Mouse (Mus musculus) MEL (cell line): ENCODE results near the gene Sipa1l2.

Source experiments
- BHLHE40 ChIP-seq: IDR thresholded peaks from 2 replicates; pipeline ENCODE4 v1.6.1; 2012; ENCODE audit warnings: low read depth, mild to moderate bottlenecking, inconsistent platforms, low read length, improper control_type of control experiment, borderline replicate concordance
- CTCF ChIP-seq, 3 experiments: IDR thresholded peaks in 2 of 3; conservative IDR thresholded peaks in 1 of 3; 2 replicates each; pipeline ENCODE4 v1.5.1; 2011 to 2012; ENCODE audit warnings: low read length in 3 of 3, low read depth in 2 of 3, mild to moderate bottlenecking in 2 of 3, improper control_type of control experiment in 1 of 3, inconsistent platforms in 1 of 3, mixed read lengths in 1 of 3, moderate library complexity in 1 of 3; ENCODE audit not compliant: control insufficient read depth in 1 of 3, insufficient read depth in 1 of 3, poor library complexity in 1 of 3, severe bottlenecking in 1 of 3
- GABPA ChIP-seq: IDR thresholded peaks from 2 replicates; pipeline ENCODE4 v1.6.1; 2012; ENCODE audit warnings: low read depth, mild to moderate bottlenecking, inconsistent platforms, low read length, improper control_type of control experiment, moderate library complexity
- HCFC1 ChIP-seq: IDR thresholded peaks from 2 replicates; pipeline ENCODE4 v1.6.1; 2012; ENCODE audit warnings: low read depth, mild to moderate bottlenecking, inconsistent platforms, low read length, improper control_type of control experiment, moderate library complexity
- MXI1 ChIP-seq: IDR thresholded peaks from 2 replicates; pipeline ENCODE4 v1.6.1; 2011; ENCODE audit warnings: mild to moderate bottlenecking, low read depth, low read length, improper control_type of control experiment
- SIN3A ChIP-seq: IDR thresholded peaks from 2 replicates; pipeline ENCODE4 v1.6.1; 2012; ENCODE audit warnings: low read length, improper control_type of control experiment, inconsistent platforms
- TAL1 ChIP-seq: IDR thresholded peaks from 2 replicates; pipeline ENCODE4 v1.6.1; 2012; ENCODE audit warnings: mild to moderate bottlenecking, inconsistent platforms, low read length, moderate library complexity, mixed read lengths
- TCF12 ChIP-seq: IDR thresholded peaks from 2 replicates; pipeline ENCODE4 v1.6.1; 2014; ENCODE audit warnings: low read depth, mild to moderate bottlenecking, inconsistent platforms, low read length, improper control_type of control experiment, moderate library complexity

DNA sequence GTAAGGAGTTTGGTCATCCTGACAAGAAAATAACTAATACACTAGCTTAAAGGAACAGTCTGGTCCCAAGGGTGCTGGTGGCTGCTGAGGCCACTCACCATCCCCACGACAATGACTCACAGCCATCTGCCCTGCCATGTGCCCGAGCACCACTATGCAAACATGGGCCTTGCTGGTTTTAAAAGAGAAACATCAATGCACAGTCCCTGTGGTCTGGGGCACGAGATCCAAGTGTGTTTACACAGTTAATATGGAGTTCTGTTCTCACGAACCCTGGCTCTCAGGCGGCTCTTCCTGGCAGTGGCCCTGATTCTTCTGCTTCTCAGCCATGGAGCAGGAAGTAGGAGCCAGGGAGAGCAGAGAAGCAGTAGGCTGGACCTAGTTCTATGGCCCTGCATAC is 159.0 kb downstream of the Sipa1l2 start:
- TF ChIP-seq TCF12 (no peak), HCFC1 (no peak), MXI1 (no peak), BHLHE40 (no peak), CTCF (IDR thresholded peaks at IDR 0.05 in 2 of 3, conservative IDR thresholded peaks at IDR 0.05 in 1 of 3; ENCODE audit: control insufficient read depth in 1 of 3, insufficient read depth in 1 of 3, low read depth in 2 of 3, low read length in 3 of 3, poor library complexity in 1 of 3, severe bottlenecking in 1 of 3) (no peak), GABPA (no peak), SIN3A (no peak), TAL1 (no peak)
